Mouse (Mus musculus) fibroblast of lung, adult 2 months (primary cell): ENCODE measurements at regions not wholly inside any gene's neighbourhood (a gene's known extent, or its start where the extent isn't known, plus 50 kb on each side); places are given as distances from the start of the nearest gene placed in this dataset.
A peak's percentile ranks its signal among the peaks of the same experiment; 100 is the strongest.
"Not testable (repeated sequence)": the region's sequence is repeated elsewhere in the genome, so short reads cannot be mapped to it uniquely, and the experiment has no call there.

Experiments
- DNase-seq: peaks from one replicate; pipeline ENCODE4 v3.0.0-alpha.2; 2011; ENCODE audit warnings: low read depth

- DNase-seq, result no peak
These were observed 174.5 kb downstream of the Dhx15 start for GRCm38 (mm10) chr5:52015786-52016185.

GRCm38 (mm10) chr5:52010426-52010825 lies 179.9 kb downstream of the Dhx15 start:
- no peak for DNase-seq

- no peak for DNase-seq
These were observed 181.4 kb downstream of the Dhx15 start for GRCm38 (mm10) chr5:52008942-52009341.

GRCm38 (mm10) chr5:52006843-52007242 lies 183.5 kb downstream of the Dhx15 start:
- no peak for DNase-seq

- no peak for DNase-seq
These were observed 199.3 kb downstream of the Dhx15 start for GRCm38 (mm10) chr5:51990847-51991610.

GRCm38 (mm10) chr5:51989396-51989795 lies 200.9 kb downstream of the Dhx15 start:
- no peak for DNase-seq

- no peak for DNase-seq
These were observed 201.4 kb downstream of the Dhx15 start for GRCm38 (mm10) chr5:51988913-51989312.

GRCm38 (mm10) chr5:51984966-51985365 lies 205.3 kb downstream of the Dhx15 start:
- DNase-seq, result no peak

- DNase-seq, result no peak
These were observed 207.5 kb downstream of the Dhx15 start for GRCm38 (mm10) chr5:51982780-51983179.

- DNase-seq, result no peak
These were observed 209.4 kb downstream of the Dhx15 start for GRCm38 (mm10) chr5:51980901-51981300.

GRCm38 (mm10) chr5:51952499-51952898 lies 237.8 kb downstream of the Dhx15 start:
- DNase-seq, result no peak

- DNase-seq, result no peak
These were observed 240.3 kb downstream of the Dhx15 start for GRCm38 (mm10) chr5:51949996-51950395.

GRCm38 (mm10) chr5:51946062-51946461 lies 244.3 kb downstream of the Dhx15 start:
- no peak for DNase-seq

- DNase-seq, result not testable (repeated sequence)
These were observed 248.4 kb downstream of the Dhx15 start for GRCm38 (mm10) chr5:51941925-51942291.

- peak; percentile 27 for DNase-seq
These were observed 248.9 kb downstream of the Dhx15 start for GRCm38 (mm10) chr5:51941255-51941924.

- no peak for DNase-seq
These were observed 251.5 kb downstream of the Dhx15 start for GRCm38 (mm10) chr5:51938845-51939244.

- DNase-seq, result no peak
These were observed 253.0 kb downstream of the Dhx15 start for GRCm38 (mm10) chr5:51937320-51937719.

- no peak for DNase-seq
These were observed 254.6 kb downstream of the Dhx15 start for GRCm38 (mm10) chr5:51935391-51936354.

- no peak for DNase-seq
These were observed 255.4 kb downstream of the Dhx15 start for GRCm38 (mm10) chr5:51934910-51935309.

GRCm38 (mm10) chr5:51933331-51933730 lies 257.0 kb downstream of the Dhx15 start:
- no peak for DNase-seq

GRCm38 (mm10) chr5:51930416-51930815 lies 259.9 kb downstream of the Dhx15 start:
- DNase-seq, result no peak

GRCm38 (mm10) chr5:51928801-51929200 lies 261.5 kb downstream of the Dhx15 start:
- DNase-seq, result no peak
